Mouse (Mus musculus): Measurements from ENCODE around the gene Npm3.

DNA sequence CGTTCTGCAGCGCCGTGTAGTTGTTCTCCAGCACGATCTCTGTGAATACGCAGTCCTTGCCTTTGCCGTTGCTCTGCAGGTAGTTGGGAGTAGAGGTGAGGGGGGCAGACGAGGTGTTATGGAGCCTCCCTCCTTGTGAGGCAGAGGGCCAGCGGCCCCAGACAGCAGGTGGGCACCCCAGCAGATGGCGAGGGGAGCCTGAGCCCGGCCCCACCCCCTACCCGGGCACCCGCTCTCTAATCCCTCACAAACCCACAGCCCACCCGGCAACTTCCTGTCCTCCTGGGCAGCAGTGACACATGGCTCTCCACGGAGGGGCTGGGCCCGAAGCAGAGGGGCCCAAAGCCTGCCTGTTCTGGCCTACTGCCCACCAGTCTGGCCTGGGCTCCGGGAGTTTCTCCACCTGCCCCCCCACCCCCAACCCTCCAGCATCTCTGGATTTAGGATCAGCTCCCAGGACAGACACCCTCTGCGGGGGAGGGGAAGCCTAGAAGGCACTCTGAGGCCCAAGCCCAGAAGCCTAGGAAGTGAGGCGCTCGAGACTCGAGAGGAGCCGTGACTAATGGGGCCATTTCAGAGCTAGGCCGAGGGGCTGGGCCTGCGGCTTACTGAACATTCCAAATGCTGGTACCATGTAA, 12.1 kb downstream of the Npm3 start:
- TF ChIP-seq POLR2A (IDR thresholded peaks at IDR 0.05; ENCODE audit: borderline replicate concordance, control insufficient read depth, low read depth, low read length) (no peak), CTCF (IDR thresholded peaks at IDR 0.05; ENCODE audit: control insufficient read depth, insufficient read depth, low read length) (no peak)
